Mouse (Mus musculus): ENCODE measurements around the gene Rab11fip4. TPM values are rescaled to one million over a fixed set of nuclear protein-coding genes. Genes with fewer than 3 reads are reported as not detected.
"Not testable (repeated sequence)": the region's sequence is repeated elsewhere in the genome, so short reads cannot be mapped to it uniquely, and the experiment has no call there.

Gene Rab11fip4
- total RNA-seq, 2 experiments from 2014 or later, result 147 to 149 TPM

GRCm38 (mm10) chr11:79676483-79676967, 85.5 kb downstream of the Rab11fip4 start:
- no peak for DNase-seq (ENCODE audit: low spot score in 2 of 2)

DNA sequence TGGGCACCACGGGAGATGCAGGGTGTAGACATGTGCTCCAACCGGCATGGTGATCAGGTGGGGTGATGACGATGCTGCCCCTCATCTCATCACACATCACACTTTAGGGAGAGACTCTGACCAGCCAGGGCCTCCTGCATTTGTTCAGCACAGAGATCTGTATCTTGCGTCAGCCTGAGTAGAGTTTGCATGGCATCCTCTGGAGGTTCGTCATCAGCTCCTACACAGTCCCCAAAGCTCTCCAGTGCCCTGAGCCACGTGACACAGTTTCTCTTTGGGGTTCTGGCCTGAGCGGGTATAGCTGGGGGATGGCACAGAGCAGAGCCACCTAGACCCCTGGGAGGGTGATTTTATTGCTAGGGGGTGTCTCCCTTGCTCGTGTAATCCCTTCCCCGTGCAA, 86.4 kb downstream of the Rab11fip4 start:
- DNase-seq (ENCODE audit: low spot score in 2 of 2), result no peak

GRCm38 (mm10) chr11:79678363-79679153, 87.5 kb downstream of the Rab11fip4 start:
- no peak for DNase-seq (ENCODE audit: low spot score in 2 of 2)

DNA sequence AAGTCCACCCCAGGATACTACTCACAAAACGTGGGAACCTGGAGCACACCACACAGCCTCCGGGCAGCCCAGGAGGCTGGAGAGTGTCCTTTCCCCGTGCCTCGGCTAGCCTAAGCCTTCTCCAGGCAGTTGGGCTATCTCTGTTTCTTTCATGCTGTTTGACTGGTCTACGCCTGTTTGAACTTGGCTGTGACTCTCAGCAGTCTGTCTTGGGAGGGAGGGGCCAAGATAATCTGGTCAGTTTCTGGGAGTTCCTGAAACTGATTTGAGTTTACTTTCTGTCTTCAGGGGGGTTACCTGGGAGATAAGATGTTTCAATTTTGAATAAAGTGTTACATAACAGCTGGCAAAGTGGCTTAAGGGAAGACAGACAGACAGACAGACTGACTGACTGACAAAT, 88.9 kb downstream of the Rab11fip4 start:
- no peak for DNase-seq (ENCODE audit: low spot score in 2 of 2)

DNA sequence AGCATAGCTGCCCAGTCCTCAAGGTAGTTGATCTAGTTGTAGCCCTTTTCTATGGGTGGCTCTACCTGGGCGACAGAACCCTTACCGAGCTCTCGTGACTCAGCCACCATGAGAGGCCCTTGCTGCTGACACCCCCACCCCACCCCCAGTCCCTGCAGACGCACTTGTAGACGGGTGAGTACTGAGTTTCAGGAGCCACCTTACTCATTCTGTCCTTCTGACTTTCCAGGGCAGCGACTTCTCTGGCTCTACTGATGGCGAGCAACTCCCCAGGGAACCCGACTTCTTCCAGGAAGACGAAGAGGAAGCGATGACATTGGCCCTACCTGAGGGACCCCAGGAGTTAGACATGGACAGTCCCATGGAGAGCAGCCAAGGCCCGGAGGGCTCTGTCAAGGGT, 89.5 kb downstream of the Rab11fip4 start:
- no peak for DNase-seq (ENCODE audit: low spot score in 2 of 2)

DNA sequence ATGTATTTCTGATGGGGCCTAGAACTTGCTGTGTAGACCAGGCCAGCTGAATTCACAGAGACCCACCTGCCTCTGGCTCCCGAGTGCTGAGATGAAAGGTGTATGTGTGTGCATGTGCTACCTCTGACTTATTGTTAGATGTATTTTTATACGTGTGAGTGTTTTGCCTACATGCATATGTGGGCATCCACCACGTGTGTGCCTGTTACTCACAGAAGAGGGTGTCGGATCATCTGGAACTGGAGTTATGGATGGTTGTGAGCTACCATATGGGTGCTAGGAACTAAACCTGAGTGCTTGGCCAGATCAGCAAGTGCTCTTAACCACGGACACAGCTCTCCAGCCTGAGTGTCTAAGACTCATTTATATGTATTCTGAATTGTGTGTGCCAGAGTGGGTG, 90.2 kb downstream of the Rab11fip4 start:
- DNase-seq (ENCODE audit: low spot score in 2 of 2), result no peak

- DNase-seq (ENCODE audit: low spot score in 2 of 2), result no peak
Measured at GRCm38 (mm10) chr11:79681798-79682197, 90.8 kb downstream of the Rab11fip4 start.

- no peak for DNase-seq (ENCODE audit: low spot score in 2 of 2)
Measured at GRCm38 (mm10) chr11:79685109-79685508, 94.1 kb downstream of the Rab11fip4 start.

GRCm38 (mm10) chr11:79686501-79687121, 95.6 kb downstream of the Rab11fip4 start:
- peak; percentile 93 to 94 for DNase-seq (ENCODE audit: low spot score in 2 of 2)

- no peak for DNase-seq (ENCODE audit: low spot score in 2 of 2)
Measured at GRCm38 (mm10) chr11:79689916-79690315, 98.9 kb downstream of the Rab11fip4 start.

GRCm38 (mm10) chr11:79691513-79691912, 100.5 kb downstream of the Rab11fip4 start:
- no peak for DNase-seq (ENCODE audit: low spot score in 2 of 2)

- no peak for DNase-seq (ENCODE audit: low spot score in 2 of 2)
Measured at GRCm38 (mm10) chr11:79696390-79697307, 105.6 kb downstream of the Rab11fip4 start.

DNA sequence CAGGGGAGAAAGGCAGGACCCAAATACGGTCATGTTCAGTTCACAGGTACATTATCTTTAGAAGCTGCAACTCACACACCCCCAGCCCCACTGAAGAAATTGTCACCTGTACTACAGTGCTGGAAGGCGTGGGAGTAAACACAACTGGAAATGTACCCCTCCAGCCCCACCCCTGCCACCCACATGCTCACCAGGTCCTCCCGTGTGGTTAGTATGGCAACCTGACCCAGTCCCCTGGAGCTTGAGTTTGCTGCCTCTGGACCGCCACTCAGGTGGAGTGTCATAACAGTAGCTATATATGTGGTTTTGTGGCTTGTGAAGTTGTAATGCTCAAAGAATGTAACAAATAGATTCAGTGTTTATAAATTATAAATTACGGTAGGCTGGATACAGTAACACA, 107.1 kb downstream of the Rab11fip4 start:
- DNase-seq (ENCODE audit: low spot score in 2 of 2), result no peak

DNA sequence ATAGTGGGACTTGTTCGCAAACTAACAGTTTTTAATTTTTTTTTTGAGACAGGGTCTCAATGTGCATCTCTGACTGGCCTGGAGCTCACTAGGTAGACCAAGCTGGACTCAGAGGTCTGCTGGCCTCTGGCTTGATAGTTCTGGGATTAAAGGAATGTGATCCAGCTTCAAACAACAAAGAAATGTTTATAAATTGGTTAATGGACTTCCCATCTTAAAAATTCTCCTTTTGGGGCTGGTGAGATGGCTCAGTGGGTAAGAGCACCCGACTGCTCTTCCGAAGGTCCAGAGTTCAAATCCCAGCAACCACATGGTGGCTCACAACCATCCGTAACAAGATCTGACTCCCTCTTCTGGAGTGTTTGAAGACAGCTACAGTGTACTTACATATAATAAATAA, 107.5 kb downstream of the Rab11fip4 start:
- DNase-seq (ENCODE audit: low spot score in 2 of 2), result not testable (repeated sequence)

DNA sequence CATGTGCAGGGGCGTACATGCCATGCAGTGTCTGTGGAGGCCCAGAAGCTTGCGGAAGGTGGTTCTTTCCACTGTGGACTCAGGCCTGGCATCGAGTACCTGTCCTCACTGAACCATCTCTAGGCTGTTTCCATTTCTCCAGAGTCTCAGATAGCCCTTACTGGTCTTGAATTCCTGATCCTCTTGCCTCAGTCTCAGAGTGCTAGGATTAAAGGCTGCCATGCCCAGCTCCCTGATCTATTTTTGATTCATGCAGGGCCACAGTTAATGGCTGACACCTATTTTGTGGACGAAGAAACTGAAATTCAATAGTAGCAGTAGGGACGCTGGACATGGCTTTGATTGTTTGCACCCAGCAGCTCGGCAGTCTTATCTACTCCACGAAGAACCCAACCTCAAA, 110.5 kb downstream of the Rab11fip4 start:
- no peak for DNase-seq (ENCODE audit: low spot score in 2 of 2)

DNA sequence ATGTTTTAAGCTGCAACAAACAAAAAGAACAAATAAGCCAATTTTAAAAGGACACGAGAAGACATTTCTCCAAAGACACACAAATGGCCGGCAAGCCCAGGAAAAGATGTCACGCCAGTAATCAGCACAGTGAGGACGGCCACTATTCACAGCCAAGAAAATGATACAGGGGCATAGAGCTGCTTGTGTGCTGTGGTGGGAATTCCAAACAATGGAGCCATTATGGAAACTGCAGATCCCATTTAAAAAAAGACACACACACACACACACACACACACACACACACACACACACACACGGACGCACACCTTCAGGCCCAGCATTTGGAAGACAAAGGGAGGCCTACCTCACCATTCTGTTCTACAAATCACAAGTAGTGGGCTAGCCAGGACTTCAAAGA, 111.1 kb downstream of the Rab11fip4 start:
- DNase-seq (ENCODE audit: low spot score in 2 of 2), result no peak

- peak; percentile 25 to 47 for DNase-seq (ENCODE audit: low spot score in 2 of 2)
Measured at GRCm38 (mm10) chr11:79703452-79703851, 112.4 kb downstream of the Rab11fip4 start.

DNA sequence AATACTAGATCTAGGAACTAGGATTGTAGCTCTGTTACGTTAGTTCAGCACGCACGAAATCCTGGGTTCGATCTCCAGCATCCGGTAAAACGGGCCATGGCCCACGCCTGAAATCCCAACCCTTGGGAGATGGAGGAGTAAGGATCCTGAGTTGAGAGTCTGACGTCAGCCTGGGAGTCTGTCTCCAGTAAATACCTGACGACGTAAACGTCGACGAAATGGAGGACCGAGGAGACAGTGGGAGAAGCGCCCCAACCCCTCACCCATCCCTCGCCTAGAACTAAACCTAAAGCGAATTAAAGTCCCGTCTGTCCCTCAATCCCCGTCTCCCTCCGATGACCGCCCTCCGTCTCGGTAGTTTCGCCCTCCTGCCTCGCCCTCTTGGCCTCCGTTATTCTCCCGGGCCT, 112.9 kb downstream of the Rab11fip4 start:
- no peak for DNase-seq (ENCODE audit: low spot score in 2 of 2)

DNA sequence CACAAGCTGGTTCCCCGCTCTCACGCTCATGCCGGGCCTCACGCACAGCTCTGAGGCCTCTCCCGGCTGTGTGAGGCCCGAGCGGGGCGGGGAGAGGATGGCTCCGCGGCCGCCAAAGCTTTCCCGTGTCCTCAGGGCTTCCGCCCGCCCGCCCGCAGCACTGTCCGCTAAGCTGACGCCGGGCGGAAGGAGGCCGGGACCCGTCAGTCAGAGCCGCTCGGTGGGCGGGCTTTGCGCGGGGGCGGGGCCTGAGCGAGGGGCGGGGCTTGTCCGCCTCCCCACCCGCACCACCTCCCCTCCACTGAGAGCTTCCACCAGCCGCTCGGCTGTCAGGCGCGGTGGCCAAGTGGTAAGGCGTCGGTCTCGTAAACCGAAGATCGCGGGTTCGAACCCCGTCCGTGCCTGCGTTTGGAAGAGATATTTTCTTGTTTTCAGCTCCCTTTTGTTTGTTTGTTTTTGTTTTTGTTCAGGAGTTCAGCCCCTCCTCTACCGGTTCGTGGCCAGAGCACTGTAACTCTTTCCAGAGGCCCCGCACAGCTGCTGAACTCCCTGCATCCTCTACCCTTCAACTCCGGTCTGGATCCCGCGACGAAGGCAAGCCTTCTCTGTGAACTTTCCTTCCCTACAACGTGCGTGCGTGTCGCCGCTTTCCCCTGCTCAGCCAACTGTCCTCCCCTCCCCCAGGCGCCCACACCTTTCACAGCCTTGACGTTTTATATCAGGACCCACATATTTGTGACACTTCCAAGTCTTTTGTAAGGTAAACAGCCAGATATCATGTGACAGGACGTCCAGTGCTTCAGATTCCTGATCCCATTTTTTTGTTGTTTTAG, 113.5 kb downstream of the Rab11fip4 start:
- peak; percentile 100 for DNase-seq (ENCODE audit: low spot score in 2 of 2)

GRCm38 (mm10) chr11:79707084-79707483, 116.1 kb downstream of the Rab11fip4 start:
- no peak for DNase-seq (ENCODE audit: low spot score in 2 of 2)
